Mouse (Mus musculus): ENCODE results near the gene Gm21897. TPM values are rescaled to one million over a fixed set of nuclear protein-coding genes. Genes with fewer than 3 reads are reported as not detected.

Gene Gm21897
- polyA plus RNA-seq, 1 experiment, result not detected

- H3K27ac ChIP-seq (ENCODE audit: insufficient read depth, low read depth, low read length), result no peak overlapping the region
- no peak overlapping the region for H3K4me3 ChIP-seq (ENCODE audit: low read depth, low read length)
- no peaks in the 10 kb centered on the region for H3K36me3 ChIP-seq (ENCODE audit: control insufficient read depth, insufficient read depth, low read length)
- no peaks in the 10 kb centered on the region for H3K27me3 ChIP-seq (ENCODE audit: control insufficient read depth, insufficient read depth, low read length)
- TF ChIP-seq POLR2A (IDR thresholded peaks at IDR 0.05; ENCODE audit: low read depth, low read length) (no peak), CTCF (IDR thresholded peaks at IDR 0.05; ENCODE audit: extremely low read depth, insufficient read length, insufficient replicate concordance, low read depth, low read length) (no peak)
- no peaks in the 10 kb centered on the region for H3K4me1 ChIP-seq (ENCODE audit: control insufficient read depth, insufficient read depth, insufficient read length, low read length)
- 69% methylated on average over 3 of the region's 3 CpGs for WGBS
These were observed 42.0 kb downstream of the Gm21897 start for GRCm38 (mm10) chr16:15359110-15359782.

- H3K27me3 ChIP-seq (ENCODE audit: control insufficient read depth, insufficient read depth, low read length), result no peaks in the 10 kb centered on the region
- H3K27ac ChIP-seq (ENCODE audit: insufficient read depth, low read depth, low read length), result no peak overlapping the region
- no peaks in the 10 kb centered on the region for H3K36me3 ChIP-seq (ENCODE audit: control insufficient read depth, insufficient read depth, low read length)
- no peak overlapping the region for H3K4me3 ChIP-seq (ENCODE audit: low read depth, low read length)
- TF ChIP-seq CTCF (IDR thresholded peaks at IDR 0.05; ENCODE audit: extremely low read depth, insufficient read length, insufficient replicate concordance, low read depth, low read length) (no peak), POLR2A (IDR thresholded peaks at IDR 0.05; ENCODE audit: low read depth, low read length) (no peak)
- H3K4me1 ChIP-seq (ENCODE audit: control insufficient read depth, insufficient read depth, insufficient read length, low read length), result no peaks in the 10 kb centered on the region
These were observed 43.6 kb downstream of the Gm21897 start for GRCm38 (mm10) chr16:15360825-15361224.

Measured in small intestine, adult 2 months (tissue).